Mouse (Mus musculus) embryonic facial prominence, embryonic 10.5 days (tissue): ENCODE measurements at regions not wholly inside any gene's neighbourhood (a gene's known extent, or its start where the extent isn't known, plus 50 kb on each side); places are given as distances from the start of the nearest gene placed in this dataset.

Experiments used
- DNase-seq: peaks from one replicate; pipeline ENCODE4 v3.0.0-alpha.2; 2017; ENCODE audit warnings: low spot score
- H3K27ac ChIP-seq: fragments of 300-500 bp; sonication (generic); replicated peaks from 2 replicates; pipeline ENCODE4 v1.5.1; 2016; ENCODE audit warnings: mild to moderate bottlenecking
- H3K27me3 ChIP-seq: fragments of 300-500 bp; sonication (generic); replicated peaks from 2 replicates; pipeline ENCODE4 v1.6.1; 2016; ENCODE audit warnings: low read depth, mild to moderate bottlenecking; ENCODE audit not compliant: poor library complexity, severe bottlenecking
- H3K36me3 ChIP-seq: fragments of 300-500 bp; sonication (generic); replicated peaks from 2 replicates; pipeline ENCODE4 v1.6.1; 2016; ENCODE audit warnings: mild to moderate bottlenecking, moderate library complexity
- H3K4me1 ChIP-seq: fragments of 300-500 bp; sonication (generic); 2 replicates; pipeline ENCODE4 v1.6.1; 2016
- H3K4me3 ChIP-seq: fragments of 300-500 bp; sonication (generic); 2 replicates; pipeline ENCODE4 v1.5.1; 2016; ENCODE audit warnings: mild to moderate bottlenecking, moderate library complexity
- H3K9me3 ChIP-seq: fragments of 300-500 bp; sonication (generic); 2 replicates; pipeline ENCODE4 v1.6.1; 2016; ENCODE audit warnings: mild to moderate bottlenecking
- WGBS: fragments of 180-500 bp; shearing (Covaris S2); methylation state at CpG from one replicate; pipeline ENCODE4 v1.1.7; 2016; 5-methylcytosine and 5-hydroxymethylcytosine counted together

DNA sequence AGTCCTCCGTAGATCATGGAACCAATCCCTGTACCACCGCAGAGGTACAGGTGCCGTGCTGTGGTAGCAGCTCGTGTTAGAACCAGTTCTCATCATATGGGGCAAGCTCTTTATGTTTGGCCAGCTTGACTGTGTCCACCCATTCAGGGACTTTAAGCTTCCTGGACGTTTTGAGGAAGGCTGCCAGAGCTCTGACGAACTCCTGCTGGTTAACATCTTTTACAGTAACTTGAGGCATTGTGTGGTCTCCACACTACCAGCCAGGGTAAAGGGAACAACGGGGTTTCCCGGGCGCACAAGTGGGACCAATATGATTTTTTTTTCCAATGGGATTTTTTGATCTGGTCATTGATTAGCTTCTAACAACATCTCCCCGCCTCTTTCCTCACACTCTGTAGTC, 220.1 kb downstream of the Lrig3 start:
- Histone ChIP-seq H3K36me3 (no peaks in the 10 kb centered on the region), H3K4me3 (no peak overlapping the region), H3K4me1 (no peaks in the 10 kb centered on the region), H3K27ac (no peak overlapping the region), H3K27me3 (no peaks in the 10 kb centered on the region), H3K9me3 (no peaks in the 10 kb centered on the region)
- WGBS, result 90% methylated on average over 10 of the region's 10 CpGs
- DNase-seq, result no peak

DNA sequence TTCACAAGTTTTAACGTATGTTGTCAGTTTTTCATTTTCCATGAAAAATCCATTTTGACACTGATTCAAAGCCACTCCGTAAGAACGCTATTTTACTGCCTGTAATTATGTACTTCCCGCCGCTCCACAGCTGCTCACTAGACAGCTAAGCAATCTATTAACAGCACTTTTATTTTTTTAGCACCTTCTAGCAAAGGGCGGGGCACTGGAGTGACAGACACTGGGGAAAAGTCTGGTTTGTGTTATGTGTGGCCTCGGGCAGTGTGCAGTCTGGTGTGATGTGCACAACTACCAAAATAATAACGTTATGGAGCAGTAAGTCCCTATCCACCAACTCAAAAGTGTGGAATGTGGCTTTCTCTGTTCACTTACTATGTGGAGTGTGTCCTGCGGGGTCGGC, 223.0 kb downstream of the Lrig3 start:
- no peak overlapping the region for H3K27ac ChIP-seq
- 73% methylated on average over 10 of the region's 10 CpGs for WGBS

More for the DNA sequence above, 223.0 kb downstream of the Lrig3 start:
- Histone ChIP-seq H3K4me3 (no peak overlapping the region), H3K4me1 (no peaks in the 10 kb centered on the region), H3K9me3 (no peaks in the 10 kb centered on the region), H3K36me3 (no peaks in the 10 kb centered on the region), H3K27me3 (no peaks in the 10 kb centered on the region)
- no peak for DNase-seq
